Mouse (Mus musculus): Measurements from ENCODE around the gene Arhgef15. TPM values are rescaled to one million over a fixed set of nuclear protein-coding genes. Genes with fewer than 3 reads are reported as not detected.

Gene Arhgef15
- polyA plus RNA-seq, 1 experiment, result 2.6 TPM

DNA sequence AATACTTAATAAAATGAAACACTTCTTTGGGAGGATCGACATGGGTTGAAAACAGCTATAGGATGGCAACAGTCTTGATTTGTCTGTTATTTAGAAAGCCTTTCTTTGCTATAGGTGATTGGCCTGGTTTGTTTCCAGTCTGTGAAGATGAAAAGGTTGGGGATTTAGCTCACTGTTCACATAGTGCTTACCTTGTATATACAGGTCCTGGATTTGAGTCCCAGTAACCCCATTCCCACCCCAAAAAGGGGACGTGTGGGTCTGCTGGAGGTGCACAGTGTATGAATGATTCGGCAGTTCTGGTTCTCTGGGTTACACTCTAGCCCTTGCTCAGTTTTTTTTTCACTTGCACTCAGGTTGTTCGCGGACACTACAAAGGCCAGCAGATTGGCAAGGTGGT, 54.5 kb downstream of the Arhgef15 start:
- Histone ChIP-seq H3K4me3 (ENCODE audit: low read depth, low read length) (peak overlapping the region; percentile 62), H3K27ac (ENCODE audit: insufficient read depth, low read length) (peak overlapping the region; percentile 68), H3K36me3 (ENCODE audit: control insufficient read depth, insufficient read depth, low read length, poor library complexity, severe bottlenecking) (peaks cover 52% of the 10 kb centered on the region)

DNA sequence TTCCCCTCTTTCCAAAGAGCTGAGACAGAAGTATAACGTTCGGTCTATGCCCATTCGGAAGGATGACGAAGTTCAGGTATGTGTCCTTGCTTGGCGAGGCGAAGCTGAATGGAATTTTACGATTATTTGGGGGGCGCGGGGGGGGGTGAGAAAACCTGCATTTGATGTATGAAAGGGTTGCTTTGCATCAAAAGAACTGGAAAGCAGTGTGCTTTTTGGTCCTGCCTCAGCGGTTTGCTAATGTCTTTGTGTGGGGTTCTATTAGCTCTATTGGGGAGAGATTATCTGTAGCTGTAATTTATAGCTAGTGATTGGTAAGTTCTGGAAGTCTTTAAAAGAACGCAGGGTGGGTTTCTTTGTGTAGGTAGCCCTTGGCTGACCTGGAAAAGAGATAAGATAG, 54.9 kb downstream of the Arhgef15 start:
- no peak for TF ChIP-seq CTCF (IDR thresholded peaks at IDR 0.05; ENCODE audit: low read depth, low read length)
- TF ChIP-seq EP300 (IDR thresholded peaks at IDR 0.05; ENCODE audit: insufficient read depth, low read depth, low read length), result no peak
- TF ChIP-seq POLR2A (IDR thresholded peaks at IDR 0.05; ENCODE audit: insufficient read depth, low read length), result no peak
- Histone ChIP-seq H3K4me1 (ENCODE audit: control insufficient read depth, insufficient read depth, low read length) (no peaks in the 10 kb centered on the region), H3K9ac (ENCODE audit: low read depth, poor library complexity, severe bottlenecking) (peak overlapping the region; percentile 96), H3K27ac (ENCODE audit: insufficient read depth, low read length) (peak overlapping the region; percentile 68), H3K4me3 (ENCODE audit: low read depth, low read length) (peak overlapping the region; percentile 95), H3K27me3 (ENCODE audit: control insufficient read depth, insufficient read depth, low read length, poor library complexity, severe bottlenecking) (no peaks in the 10 kb centered on the region), H3K36me3 (ENCODE audit: control insufficient read depth, insufficient read depth, low read length, poor library complexity, severe bottlenecking) (peaks cover 52% of the 10 kb centered on the region), H3K9me3 (replicated peaks; ENCODE audit: control insufficient read depth, insufficient read depth, low read length, poor library complexity, severe bottlenecking) (no peaks in the 10 kb centered on the region)

More for the DNA sequence above, 54.5 kb downstream of the Arhgef15 start:
- TF ChIP-seq CTCF (IDR thresholded peaks at IDR 0.05; ENCODE audit: low read depth, low read length) (no peak), POLR2A (IDR thresholded peaks at IDR 0.05; ENCODE audit: insufficient read depth, low read length) (no peak), EP300 (IDR thresholded peaks at IDR 0.05; ENCODE audit: insufficient read depth, low read depth, low read length) (no peak)
- H3K9me3 ChIP-seq (replicated peaks; ENCODE audit: control insufficient read depth, insufficient read depth, low read length, poor library complexity, severe bottlenecking), result no peaks in the 10 kb centered on the region
- no peaks in the 10 kb centered on the region for H3K4me1 ChIP-seq (ENCODE audit: control insufficient read depth, insufficient read depth, low read length)
- peak overlapping the region; percentile 96 for H3K9ac ChIP-seq (ENCODE audit: low read depth, poor library complexity, severe bottlenecking)
- no peaks in the 10 kb centered on the region for H3K27me3 ChIP-seq (ENCODE audit: control insufficient read depth, insufficient read depth, low read length, poor library complexity, severe bottlenecking)

DNA sequence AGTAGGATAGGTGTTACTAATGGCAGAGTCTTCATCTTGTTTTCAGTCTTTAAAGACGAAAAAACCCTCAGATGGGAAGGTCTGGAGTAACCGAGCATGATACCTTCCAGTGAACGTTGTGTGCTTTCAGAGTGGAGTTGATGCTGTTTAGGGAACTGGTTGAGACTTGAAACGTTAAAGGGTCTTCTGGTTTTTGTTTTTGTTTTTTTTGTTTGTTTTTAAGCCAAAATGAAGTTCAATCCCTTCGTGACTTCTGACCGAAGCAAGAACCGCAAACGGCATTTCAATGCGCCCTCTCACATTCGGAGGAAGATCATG, 55.3 kb downstream of the Arhgef15 start:
- Histone ChIP-seq H3K36me3 (ENCODE audit: control insufficient read depth, insufficient read depth, low read length, poor library complexity, severe bottlenecking) (peaks cover 50% of the 10 kb centered on the region), H3K4me3 (ENCODE audit: low read depth, low read length) (peak overlapping the region; percentile 95), H3K27ac (ENCODE audit: insufficient read depth, low read length) (peak overlapping the region; percentile 68), H3K4me1 (ENCODE audit: control insufficient read depth, insufficient read depth, low read length) (no peaks in the 10 kb centered on the region), H3K9ac (ENCODE audit: low read depth, poor library complexity, severe bottlenecking) (peak overlapping the region; percentile 96), H3K9me3 (replicated peaks; ENCODE audit: control insufficient read depth, insufficient read depth, low read length, poor library complexity, severe bottlenecking) (no peaks in the 10 kb centered on the region), H3K27me3 (ENCODE audit: control insufficient read depth, insufficient read depth, low read length, poor library complexity, severe bottlenecking) (no peaks in the 10 kb centered on the region)
- TF ChIP-seq POLR2A (IDR thresholded peaks at IDR 0.05; ENCODE audit: insufficient read depth, low read length) (no peak), EP300 (IDR thresholded peaks at IDR 0.05; ENCODE audit: insufficient read depth, low read depth, low read length) (no peak), CTCF (IDR thresholded peaks at IDR 0.05; ENCODE audit: low read depth, low read length) (no peak)

DNA sequence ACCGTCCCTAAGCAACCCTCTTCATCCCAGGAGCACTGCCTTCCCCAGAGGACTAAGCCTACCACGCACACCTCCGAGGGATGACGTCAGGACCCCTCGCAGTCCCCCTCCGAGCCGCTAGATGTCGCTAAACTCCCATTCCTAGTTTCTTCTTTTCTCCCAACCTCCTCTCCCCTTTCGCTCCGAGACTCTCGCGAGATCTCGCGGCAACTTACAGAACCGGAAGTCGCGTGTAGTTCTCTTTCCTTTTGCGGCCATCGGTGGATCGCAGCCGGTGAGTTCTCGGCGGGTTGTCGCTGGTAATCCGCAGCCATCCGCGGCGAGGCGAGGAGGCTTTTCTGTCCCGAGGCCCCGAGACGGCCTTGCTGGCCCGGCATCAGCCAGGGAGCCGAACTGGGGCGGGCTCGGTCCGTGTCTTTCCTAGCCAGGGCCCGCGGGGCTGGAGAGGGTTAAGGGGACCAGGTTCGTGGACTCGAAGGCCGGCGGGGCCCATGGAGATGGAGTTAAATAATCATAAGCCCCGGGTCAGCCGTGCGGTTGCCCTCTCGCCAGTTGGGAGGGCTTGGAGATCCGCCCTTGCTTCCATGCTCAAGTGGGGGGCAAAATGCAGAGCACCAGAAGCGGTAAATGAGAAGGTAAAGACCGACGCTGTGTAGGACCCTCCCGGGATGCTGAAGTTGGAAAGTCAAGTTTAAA, 55.8 kb downstream of the Arhgef15 start, which contains the start of gene Rpl26:
Rpl26 (plus strand) TSS at position 233 of the 696 bp plus-strand sequence.
- H3K9me3 ChIP-seq (replicated peaks; ENCODE audit: control insufficient read depth, insufficient read depth, low read length, poor library complexity, severe bottlenecking), result no peaks in the 10 kb centered on the region
- peak; percentile 86 for TF ChIP-seq CTCF (IDR thresholded peaks at IDR 0.05; ENCODE audit: low read depth, low read length)
- TF ChIP-seq EP300 (IDR thresholded peaks at IDR 0.05; ENCODE audit: insufficient read depth, low read depth, low read length), result no peak
- peak; percentile 88 for TF ChIP-seq POLR2A (IDR thresholded peaks at IDR 0.05; ENCODE audit: insufficient read depth, low read length)
- H3K27ac ChIP-seq (ENCODE audit: insufficient read depth, low read length), result peak within 1 kb of the TSS; percentile 68
- peaks cover 47% of the 10 kb centered on the region for H3K36me3 ChIP-seq (ENCODE audit: control insufficient read depth, insufficient read depth, low read length, poor library complexity, severe bottlenecking)
- H3K4me1 ChIP-seq (ENCODE audit: control insufficient read depth, insufficient read depth, low read length), result no peaks in the 10 kb centered on the region
- peak within 1 kb of the TSS; percentile 95 for H3K4me3 ChIP-seq (ENCODE audit: low read depth, low read length)
- peak within 1 kb of the TSS; percentile 96 for H3K9ac ChIP-seq (ENCODE audit: low read depth, poor library complexity, severe bottlenecking)
- H3K27me3 ChIP-seq (ENCODE audit: control insufficient read depth, insufficient read depth, low read length, poor library complexity, severe bottlenecking), result no peaks in the 10 kb centered on the region

DNA sequence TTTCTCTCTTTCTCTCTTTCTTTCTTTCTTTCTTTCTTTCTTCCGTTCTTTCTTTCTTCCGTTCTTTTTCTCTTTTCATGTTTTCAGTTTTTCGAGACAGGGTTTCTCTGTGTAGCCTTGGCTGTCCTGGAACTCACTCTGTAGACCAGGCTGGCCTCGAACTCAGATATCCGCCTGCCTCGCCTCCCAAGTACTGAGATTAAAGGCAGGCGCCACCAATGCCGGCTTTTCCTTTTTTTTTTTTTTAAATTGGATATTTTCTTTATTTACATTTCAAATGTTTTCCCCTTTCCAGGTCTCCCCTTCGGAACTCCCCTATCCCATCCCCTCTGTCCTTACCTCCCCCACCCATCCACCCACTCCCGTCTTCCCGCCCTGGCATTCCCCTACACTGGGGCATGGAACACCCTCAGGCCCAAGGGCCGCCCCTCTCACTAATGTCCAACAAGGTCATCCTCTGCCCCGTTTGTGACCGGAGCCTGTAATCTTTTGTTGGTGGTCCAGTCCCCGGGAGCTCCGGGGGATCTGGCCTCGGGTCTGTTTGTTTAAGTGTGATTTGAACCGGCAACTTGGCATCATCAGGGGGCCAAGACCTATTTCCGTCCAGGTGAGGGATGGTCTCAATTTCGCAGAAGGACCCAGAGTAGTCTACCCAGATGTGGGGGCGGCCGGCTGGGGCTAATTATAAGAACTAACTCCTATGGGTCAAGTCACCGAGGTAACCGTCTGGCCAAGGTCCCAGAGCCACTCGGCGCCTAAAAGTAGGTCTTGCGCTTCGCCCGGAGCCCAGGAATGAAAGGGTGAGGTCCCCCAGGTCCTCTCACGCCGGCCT, 56.5 kb downstream of the Arhgef15 start:
- Histone ChIP-seq H3K4me3 (ENCODE audit: low read depth, low read length) (peak overlapping the region; percentile 57), H3K9me3 (replicated peaks; ENCODE audit: control insufficient read depth, insufficient read depth, low read length, poor library complexity, severe bottlenecking) (no peaks in the 10 kb centered on the region), H3K4me1 (ENCODE audit: control insufficient read depth, insufficient read depth, low read length) (no peaks in the 10 kb centered on the region), H3K36me3 (ENCODE audit: control insufficient read depth, insufficient read depth, low read length, poor library complexity, severe bottlenecking) (peaks cover 40% of the 10 kb centered on the region), H3K27ac (ENCODE audit: insufficient read depth, low read length) (no peak overlapping the region), H3K27me3 (ENCODE audit: control insufficient read depth, insufficient read depth, low read length, poor library complexity, severe bottlenecking) (no peaks in the 10 kb centered on the region), H3K9ac (ENCODE audit: low read depth, poor library complexity, severe bottlenecking) (peak overlapping the region; percentile 53)
- TF ChIP-seq CTCF (IDR thresholded peaks at IDR 0.05; ENCODE audit: low read depth, low read length) (no peak), POLR2A (IDR thresholded peaks at IDR 0.05; ENCODE audit: insufficient read depth, low read length) (no peak), EP300 (IDR thresholded peaks at IDR 0.05; ENCODE audit: insufficient read depth, low read depth, low read length) (no peak)

DNA sequence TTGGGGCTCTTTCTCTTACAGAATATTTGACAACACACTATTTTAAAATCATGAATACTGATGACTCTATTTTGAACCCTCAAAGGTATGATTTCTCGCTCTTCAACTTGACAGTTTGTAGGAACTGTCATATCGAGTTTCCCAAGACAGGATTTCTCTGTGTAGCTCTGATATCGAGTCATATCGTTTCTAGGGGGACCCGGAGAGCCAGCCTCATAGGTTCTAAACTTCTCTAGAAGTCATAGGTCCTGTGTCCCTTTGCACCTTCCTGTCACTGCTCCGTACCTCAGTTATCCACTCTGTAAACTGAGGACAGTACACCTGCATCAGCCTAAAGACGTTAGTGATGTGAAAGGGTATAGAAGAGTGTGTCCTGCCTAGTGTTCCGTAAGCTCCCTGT, 57.5 kb downstream of the Arhgef15 start:
- Histone ChIP-seq H3K27me3 (ENCODE audit: control insufficient read depth, insufficient read depth, low read length, poor library complexity, severe bottlenecking) (no peaks in the 10 kb centered on the region), H3K27ac (ENCODE audit: insufficient read depth, low read length) (no peak overlapping the region), H3K4me1 (ENCODE audit: control insufficient read depth, insufficient read depth, low read length) (no peaks in the 10 kb centered on the region), H3K9me3 (replicated peaks; ENCODE audit: control insufficient read depth, insufficient read depth, low read length, poor library complexity, severe bottlenecking) (no peaks in the 10 kb centered on the region), H3K9ac (ENCODE audit: low read depth, poor library complexity, severe bottlenecking) (no peak overlapping the region), H3K4me3 (ENCODE audit: low read depth, low read length) (no peak overlapping the region), H3K36me3 (ENCODE audit: control insufficient read depth, insufficient read depth, low read length, poor library complexity, severe bottlenecking) (peaks cover 30% of the 10 kb centered on the region)
- TF ChIP-seq POLR2A (IDR thresholded peaks at IDR 0.05; ENCODE audit: insufficient read depth, low read length), result no peak

Data from ES-Bruce4 (cell line).